Mouse (Mus musculus) central nervous system, embryonic 11.5 days (tissue): ENCODE data around the gene Tcf20. TPM values are rescaled to one million over a fixed set of nuclear protein-coding genes. Genes with fewer than 3 reads are reported as not detected.

Experiments
- polyA plus RNA-seq: library from polyadenylated mRNA; depleted of rRNA; stranded (reverse); fragments of >200 nt; gene quantifications from 2 replicates; pipeline ENCODE4 v1.2.3, GENCODE M21; 2012; rRNA removed

Tcf20 gene
- 25.4 and 31.7 TPM in 2 replicates for polyA plus RNA-seq

DNA sequence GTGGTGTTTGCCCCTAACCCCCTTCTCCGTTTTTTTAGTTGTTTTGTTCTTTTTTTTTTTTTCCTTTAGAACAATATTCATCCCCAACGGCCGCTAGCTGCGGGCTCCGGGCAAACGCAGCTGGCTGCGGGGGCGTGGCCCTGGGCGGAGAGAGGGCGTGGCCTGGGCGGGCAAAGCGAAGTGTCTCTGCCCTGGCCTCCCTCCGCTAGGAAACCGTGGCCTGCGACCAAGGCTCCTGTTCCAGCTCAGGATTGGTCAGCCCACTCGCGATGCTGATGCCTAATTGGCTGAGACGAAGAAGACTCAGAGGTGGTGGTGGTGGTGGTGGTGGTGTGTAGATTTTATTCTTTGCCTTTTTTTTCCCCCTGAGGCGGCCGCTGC, at the start of gene Tcf20:
Gene Tcf20, minus strand, starts transcription at position 141 of the 381 bp plus-strand sequence.

GRCm38 (mm10) chr15:83032981-83033541, 45.4 kb upstream of the Tcf20 start, which contains the start of gene Nfam1:
TSS of gene Nfam1 (minus strand) at chr15:83033306.

DNA sequence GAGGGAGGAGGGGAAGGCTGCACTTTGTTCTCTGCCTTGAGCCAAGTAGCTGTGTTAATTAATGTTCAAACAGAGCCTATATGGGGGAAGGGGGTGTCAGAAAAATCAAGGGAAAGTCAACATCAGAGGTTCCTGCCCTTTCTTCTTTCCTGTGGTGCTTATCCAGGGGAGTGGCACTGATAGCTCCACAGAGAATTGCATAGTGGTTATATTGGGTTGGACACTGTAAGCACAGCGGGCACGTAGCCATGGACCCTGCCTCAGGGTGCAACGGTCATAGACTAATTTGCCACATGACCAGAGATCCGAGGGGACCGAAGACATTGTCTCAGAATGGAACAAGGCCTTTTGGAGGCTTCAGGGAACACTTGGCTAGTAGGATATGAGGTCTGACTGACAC, 193.4 kb downstream of the Tcf20 start, which contains the start of gene Cyp2d26:
Gene Cyp2d26, minus strand, starts transcription at position 18 of the 400 bp plus-strand sequence.

DNA sequence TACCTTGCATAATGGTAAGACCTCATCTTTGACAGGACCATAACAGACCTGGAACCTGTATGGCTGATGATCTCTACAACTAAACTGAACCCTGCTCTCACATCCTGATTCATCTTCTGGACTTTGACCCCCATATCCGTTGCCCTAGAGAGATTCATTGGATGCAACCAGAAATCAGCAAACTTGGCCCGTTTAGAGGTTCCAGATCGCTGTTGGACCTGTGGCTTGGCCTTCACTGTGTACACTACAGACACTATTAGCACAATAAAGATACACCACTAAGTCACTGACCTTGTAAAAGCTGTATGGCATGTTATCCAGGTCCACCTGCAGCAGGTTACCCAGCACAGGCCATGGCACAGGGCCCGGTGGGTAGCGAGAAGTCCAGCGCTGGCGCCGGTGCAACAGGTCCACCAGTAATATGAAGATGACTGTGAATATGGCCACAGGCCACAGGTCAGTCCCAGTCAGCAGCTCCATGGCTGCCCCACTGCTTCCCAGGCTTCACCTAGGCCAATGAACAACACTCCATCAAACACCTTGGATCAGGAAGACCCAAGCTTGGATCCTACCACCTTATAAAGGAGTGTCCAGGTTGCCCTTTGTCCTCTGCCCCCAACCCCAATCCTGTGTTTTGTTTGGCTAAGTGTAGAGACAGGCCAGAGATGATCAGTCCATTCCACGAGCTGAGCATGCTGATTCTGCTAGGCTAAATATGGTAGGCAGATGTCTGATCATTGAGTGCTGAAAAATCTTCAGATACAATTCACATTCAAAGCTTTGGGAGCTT, 223.8 kb downstream of the Tcf20 start, which contains the start of gene Cyp2d40:
Gene Cyp2d40, minus strand, starts transcription at position 553 of the 790 bp plus-strand sequence.

Other genes with a start within 250 kb of the Tcf20 start
- 0.07 TPM in 1 of 2 replicates, not detected in the other for gene Cyp2d40, start 223.7 kb downstream of the Tcf20 start, polyA plus RNA-seq
- gene Cyp2d26, start 193.6 kb downstream of the Tcf20 start, polyA plus RNA-seq = 0.25 and 0.26 TPM in 2 replicates
- gene Nfam1, start 45.4 kb upstream of the Tcf20 start, polyA plus RNA-seq = 2.3 and 2.9 TPM in 2 replicates
- 22.8 and 27.2 TPM in 2 replicates for gene Serhl, start 101.6 kb upstream of the Tcf20 start, polyA plus RNA-seq
- gene Rrp7a, start 134.9 kb upstream of the Tcf20 start, polyA plus RNA-seq = 71.7 and 86.4 TPM in 2 replicates
- 93.2 and 107 TPM in 2 replicates for gene Poldip3, start 161.5 kb upstream of the Tcf20 start, polyA plus RNA-seq
- gene Cyb5r3, start 184.7 kb upstream of the Tcf20 start, polyA plus RNA-seq = 79.8 and 125 TPM in 2 replicates